Comparison of ENCODE assay signal across 7 mouse cellular contexts in the genomic region with DNA sequence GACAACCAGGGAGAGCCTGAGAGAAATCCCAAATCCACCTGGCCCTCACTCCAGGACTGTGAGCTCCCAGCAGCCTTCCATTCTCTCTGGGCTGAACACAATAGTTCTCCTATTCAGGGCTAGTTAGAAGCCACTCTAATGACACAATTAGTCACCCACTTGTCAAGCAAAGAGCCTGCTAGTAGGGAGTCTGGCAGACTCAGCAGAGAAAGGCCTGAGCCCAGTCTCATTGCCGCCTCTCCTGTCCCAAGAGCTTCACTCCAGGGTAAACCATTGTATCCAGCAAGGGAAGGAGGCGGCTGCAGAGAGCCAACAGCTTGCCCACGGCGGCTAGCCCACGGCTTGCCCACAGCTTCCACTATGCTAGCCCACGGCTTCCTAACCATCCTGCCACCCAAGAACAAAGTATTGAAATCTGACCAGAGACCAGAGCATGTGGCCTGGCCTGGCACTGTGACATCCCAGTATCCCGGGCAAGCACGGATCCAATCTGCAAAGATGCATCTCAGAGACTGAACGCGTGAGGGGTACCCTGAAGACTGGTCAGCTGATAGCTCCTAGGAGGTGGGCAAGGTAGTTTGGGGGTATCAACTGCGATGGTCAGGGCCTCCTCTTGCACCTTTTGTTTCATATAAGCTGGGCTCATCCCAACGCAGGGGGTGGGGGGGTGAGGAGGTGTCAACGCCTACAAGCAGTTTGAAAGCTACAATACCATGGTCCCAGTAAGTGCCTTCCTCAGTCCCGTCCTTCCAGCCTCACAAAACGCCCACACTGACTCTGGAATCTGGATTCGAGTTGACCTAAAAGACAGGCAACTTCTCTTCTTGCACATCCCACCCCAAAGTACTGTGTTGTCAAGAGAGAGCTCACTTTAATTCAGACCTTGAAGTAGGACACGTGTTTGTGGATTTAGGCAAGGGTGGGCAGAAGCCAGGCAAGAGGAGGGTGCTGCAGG. TPM values are rescaled to one million over a fixed set of nuclear protein-coding genes. Genes with fewer than 3 reads are reported as not detected.
DNase-seq lines count a peak whose midpoint lies in the region; ATAC-seq and TF ChIP-seq lines count a peak whose summit lies in the region.

No protein-coding gene starts in this region.

- ATAC-seq in forebrain, embryonic 11.5 days (replicated peaks; ENCODE audit: low FRiP score): peak; percentile 31; the same call in 1 of the 2 replicates
- ATAC-seq in limb, embryonic 14.5 days (ENCODE audit: low FRiP score, low read depth): no peak; the same call in 1 of the 2 replicates
- ATAC-seq in stomach, embryonic 14.5 days (ENCODE audit: insufficient number of reproducible peaks, insufficient read depth, low FRiP score, low read depth): no peak
- no peak for ATAC-seq in granulocyte monocyte progenitor cell, adult 5-6 weeks (replicated peaks; ENCODE audit: poor library complexity, severe bottlenecking)

- H3K27ac ChIP-seq in forebrain, embryonic 11.5 days (ENCODE audit: low read depth, low read length): peak overlapping the region; percentile 33; the same call in 1 of the 2 replicates
- no peak overlapping the region for H3K27ac ChIP-seq in limb, embryonic 14.5 days (replicated peaks; ENCODE audit: low read depth, low read length)
- H3K27ac ChIP-seq in stomach, embryonic 14.5 days (ENCODE audit: low read length): peak overlapping the region; percentile 59; the same call in 1 of the 2 replicates

- H3K36me3 ChIP-seq in forebrain, embryonic 11.5 days (ENCODE audit: control insufficient read depth, insufficient read depth, low read length): no peaks in the 10 kb centered on the region
- H3K36me3 ChIP-seq in limb, embryonic 14.5 days (ENCODE audit: control insufficient read depth, insufficient read depth, low read length): peaks cover 7% of the 10 kb centered on the region
- no peaks in the 10 kb centered on the region for H3K36me3 ChIP-seq in stomach, embryonic 14.5 days (ENCODE audit: control insufficient read depth, insufficient read depth, low read length)

- peak overlapping the region; percentile 89 for H3K9ac ChIP-seq in forebrain, embryonic 11.5 days (ENCODE audit: low read length)
- H3K9ac ChIP-seq in limb, embryonic 14.5 days (ENCODE audit: low read depth, low read length, severe bottlenecking): peak overlapping the region; percentile 78
- H3K9ac ChIP-seq in stomach, embryonic 14.5 days (replicated peaks; ENCODE audit: low read depth, low read length): peak overlapping the region; percentile 78; the same call in 1 of the 2 replicates

- H3K27me3 ChIP-seq in forebrain, embryonic 11.5 days (ENCODE audit: control insufficient read depth, insufficient read depth, low read length): no peaks in the 10 kb centered on the region
- no peaks in the 10 kb centered on the region for H3K27me3 ChIP-seq in limb, embryonic 14.5 days (ENCODE audit: control insufficient read depth, insufficient read depth, low read length)
- no peaks in the 10 kb centered on the region for H3K27me3 ChIP-seq in stomach, embryonic 14.5 days (ENCODE audit: control insufficient read depth, insufficient read depth, low read length)

- DNase-seq in lung, adult 2 months: no peak
- no peak for DNase-seq in lung, postnatal 4 days
- no peak for DNase-seq in forebrain, embryonic 11.5 days (ENCODE audit: low spot score)
- no peak for DNase-seq in limb, embryonic 14.5 days (ENCODE audit: low spot score)
- DNase-seq in c-Kit-positive CD71-positive TER-119-positive erythroid progenitor cells, embryonic 14.5 days (ENCODE audit: low spot score): no peak

- 29% methylated on average over 17 of the region's 17 CpGs for WGBS in lung, adult 2 months
- WGBS in forebrain, embryonic 11.5 days: 13% methylated on average over 17 of the region's 17 CpGs
- 40% methylated on average over 17 of the region's 17 CpGs for WGBS in limb, embryonic 14.5 days
- 34% methylated on average over 17 of the region's 17 CpGs for WGBS in stomach, embryonic 14.5 days

- H3K4me1 ChIP-seq in lung, adult 2 months (ENCODE audit: control insufficient read depth, insufficient read depth, low read length): peaks cover 14% of the 10 kb centered on the region
- H3K4me1 ChIP-seq in forebrain, embryonic 11.5 days (replicated peaks; ENCODE audit: control insufficient read depth, insufficient read depth, low read length): peaks cover 15% of the 10 kb centered on the region
- peaks cover 14% of the 10 kb centered on the region; the same call in 1 of the 2 replicates for H3K4me1 ChIP-seq in limb, embryonic 14.5 days (ENCODE audit: control insufficient read depth, insufficient read depth, low read length)
- peaks cover 20% of the 10 kb centered on the region for H3K4me1 ChIP-seq in stomach, embryonic 14.5 days (ENCODE audit: control insufficient read depth, insufficient read depth, low read length)

- peak overlapping the region; percentile 75 for H3K4me3 ChIP-seq in lung, adult 2 months (replicated peaks; ENCODE audit: extremely low read depth, low read depth, low read length)
- H3K4me3 ChIP-seq in forebrain, embryonic 11.5 days (ENCODE audit: low read depth, low read length): peak overlapping the region; percentile 64
- peak overlapping the region; percentile 69 for H3K4me3 ChIP-seq in limb, embryonic 14.5 days (replicated peaks; ENCODE audit: low read length)
- H3K4me3 ChIP-seq in stomach, embryonic 14.5 days (ENCODE audit: low read depth, low read length): peak overlapping the region; percentile 68

- no peak for TF ChIP-seq POLR2A in lung, adult 2 months (IDR thresholded peaks at IDR 0.05; ENCODE audit: borderline replicate concordance, extremely low read depth, low read depth, low read length)
- no peak for TF ChIP-seq POLR2A in limb, embryonic 14.5 days (IDR thresholded peaks at IDR 0.05; ENCODE audit: borderline replicate concordance, extremely low read depth, insufficient read depth, insufficient read length)

- peak overlapping the region; percentile 96 for H3K4me2 ChIP-seq in forebrain, embryonic 11.5 days (ENCODE audit: low read depth, low read length, severe bottlenecking)
- H3K4me2 ChIP-seq in limb, embryonic 14.5 days (replicated peaks; ENCODE audit: low read depth, low read length, severe bottlenecking): peak overlapping the region; percentile 89
- H3K4me2 ChIP-seq in stomach, embryonic 14.5 days (replicated peaks; ENCODE audit: low read depth, low read length): peak overlapping the region; percentile 87

- no peak for TF ChIP-seq CTCF in lung, adult 2 months (IDR thresholded peaks at IDR 0.05; ENCODE audit: insufficient read depth, low read length)

- no peaks in the 10 kb centered on the region for H3K9me3 ChIP-seq in forebrain, embryonic 11.5 days (ENCODE audit: control insufficient read depth, low read length)
- H3K9me3 ChIP-seq in limb, embryonic 14.5 days (ENCODE audit: control insufficient read depth, low read length): no peaks in the 10 kb centered on the region
- no peaks in the 10 kb centered on the region for H3K9me3 ChIP-seq in stomach, embryonic 14.5 days (ENCODE audit: control insufficient read depth, low read depth, low read length)

RNA-seq across cellular contexts. Expression of a gene that starts 1.0 kb away (rescaled TPM):
- polyA plus RNA-seq in lung, adult 2 months (2012; rRNA removed): 70.1 and 172 TPM in 2 replicates
- 16.8 and 19.6 TPM in 2 replicates for polyA plus RNA-seq in forebrain, embryonic 11.5 days (2014; fragmentation: Nextera tagmentation; extraction: Ambion mirVana)
- 20.8 and 21.9 TPM in 2 replicates for polyA plus RNA-seq in limb, embryonic 14.5 days (2012; rRNA removed)
- 11.0 and 13.9 TPM in 2 replicates for polyA plus RNA-seq in limb, embryonic 14.5 days (2014; fragmentation: Nextera tagmentation; extraction: Ambion mirVana)
- polyA plus RNA-seq in stomach, embryonic 14.5 days (2014; fragmentation: Nextera tagmentation; extraction: Ambion mirVana): 16.5 and 17.4 TPM in 2 replicates
- 0.17 TPM in 1 of 2 replicates, not detected in the other for total RNA-seq in granulocyte monocyte progenitor cell, adult 5-6 weeks (2014; fragmentation: Nextera tagmentation)
- total RNA-seq in granulocyte monocyte progenitor cell, adult 5-6 weeks (2017): 0.09 and 0.67 TPM in 2 replicates

RNA-seq across cellular contexts. Expression of a gene that starts 16.3 kb away (rescaled TPM):
- polyA plus RNA-seq in lung, adult 2 months (2012; rRNA removed): 26.2 and 26.4 TPM in 2 replicates
- polyA plus RNA-seq in forebrain, embryonic 11.5 days (2014; fragmentation: Nextera tagmentation; extraction: Ambion mirVana): 67.6 and 70.4 TPM in 2 replicates
- polyA plus RNA-seq in limb, embryonic 14.5 days (2012; rRNA removed): 51.0 and 54.9 TPM in 2 replicates
- polyA plus RNA-seq in limb, embryonic 14.5 days (2014; fragmentation: Nextera tagmentation; extraction: Ambion mirVana): 77.9 and 84.1 TPM in 2 replicates
- polyA plus RNA-seq in stomach, embryonic 14.5 days (2014; fragmentation: Nextera tagmentation; extraction: Ambion mirVana): 68.9 and 71.7 TPM in 2 replicates
- total RNA-seq in granulocyte monocyte progenitor cell, adult 5-6 weeks (2014; fragmentation: Nextera tagmentation): 34.5 and 40.5 TPM in 2 replicates
- total RNA-seq in granulocyte monocyte progenitor cell, adult 5-6 weeks (2017): 22.7 and 25.8 TPM in 2 replicates

RNA-seq across cellular contexts. Expression of a gene that starts 16.4 kb away (rescaled TPM):
- 23.8 and 26.8 TPM in 2 replicates for polyA plus RNA-seq in lung, adult 2 months (2012; rRNA removed)
- polyA plus RNA-seq in forebrain, embryonic 11.5 days (2014; fragmentation: Nextera tagmentation; extraction: Ambion mirVana): 86.8 and 99.5 TPM in 2 replicates
- 51.2 and 57.0 TPM in 2 replicates for polyA plus RNA-seq in limb, embryonic 14.5 days (2012; rRNA removed)
- 68.0 and 77.8 TPM in 2 replicates for polyA plus RNA-seq in limb, embryonic 14.5 days (2014; fragmentation: Nextera tagmentation; extraction: Ambion mirVana)
- polyA plus RNA-seq in stomach, embryonic 14.5 days (2014; fragmentation: Nextera tagmentation; extraction: Ambion mirVana): 68.2 and 68.6 TPM in 2 replicates
- total RNA-seq in granulocyte monocyte progenitor cell, adult 5-6 weeks (2014; fragmentation: Nextera tagmentation): 37.0 and 42.8 TPM in 2 replicates
- 31.0 and 45.4 TPM in 2 replicates for total RNA-seq in granulocyte monocyte progenitor cell, adult 5-6 weeks (2017)

RNA-seq across cellular contexts. Expression of a gene that starts 25.4 kb away (rescaled TPM):
- 22.3 and 22.5 TPM in 2 replicates for polyA plus RNA-seq in lung, adult 2 months (2012; rRNA removed)
- 27.9 and 31.0 TPM in 2 replicates for polyA plus RNA-seq in forebrain, embryonic 11.5 days (2014; fragmentation: Nextera tagmentation; extraction: Ambion mirVana)
- polyA plus RNA-seq in limb, embryonic 14.5 days (2012; rRNA removed): 35.0 and 41.5 TPM in 2 replicates
- 46.0 and 47.2 TPM in 2 replicates for polyA plus RNA-seq in limb, embryonic 14.5 days (2014; fragmentation: Nextera tagmentation; extraction: Ambion mirVana)
- polyA plus RNA-seq in stomach, embryonic 14.5 days (2014; fragmentation: Nextera tagmentation; extraction: Ambion mirVana): 38.7 and 40.8 TPM in 2 replicates
- 16.0 and 32.0 TPM in 2 replicates for total RNA-seq in granulocyte monocyte progenitor cell, adult 5-6 weeks (2014; fragmentation: Nextera tagmentation)
- total RNA-seq in granulocyte monocyte progenitor cell, adult 5-6 weeks (2017): 9.4 and 10.0 TPM in 2 replicates

RNA-seq across cellular contexts. Expression of a gene that starts 26.1 kb away (rescaled TPM):
- polyA plus RNA-seq in lung, adult 2 months (2012; rRNA removed): 448 and 676 TPM in 2 replicates
- polyA plus RNA-seq in forebrain, embryonic 11.5 days (2014; fragmentation: Nextera tagmentation; extraction: Ambion mirVana): 1,008 and 1,039 TPM in 2 replicates
- 791 and 910 TPM in 2 replicates for polyA plus RNA-seq in limb, embryonic 14.5 days (2012; rRNA removed)
- polyA plus RNA-seq in limb, embryonic 14.5 days (2014; fragmentation: Nextera tagmentation; extraction: Ambion mirVana): 776 and 780 TPM in 2 replicates
- polyA plus RNA-seq in stomach, embryonic 14.5 days (2014; fragmentation: Nextera tagmentation; extraction: Ambion mirVana): 821 and 918 TPM in 2 replicates
- total RNA-seq in granulocyte monocyte progenitor cell, adult 5-6 weeks (2014; fragmentation: Nextera tagmentation): 818 and 827 TPM in 2 replicates
- 356 and 422 TPM in 2 replicates for total RNA-seq in granulocyte monocyte progenitor cell, adult 5-6 weeks (2017)
